Mouse (Mus musculus) gastrocnemius, postnatal 36 days (tissue): ENCODE results near the gene Gabrg3. TPM values are rescaled to one million over a fixed set of nuclear protein-coding genes. Genes with fewer than 3 reads are reported as not detected.

Experiments
- DNase-seq, 2 experiments: peaks; one replicate each; pipeline ENCODE4 v3.0.0; 2022
- intact Hi-C: fragments of 180-260 bp; cut with DNase I; formaldehyde crosslinking; loops from one replicate; pipeline ENCODE4 v1.15.1; 2025
- total RNA-seq, 2 experiments: library from RNA; stranded (reverse); gene quantifications; 2 replicates each; pipeline ENCODE4 v1.2.3; 2021

Gene Gabrg3
- total RNA-seq, 2 experiments from 2014 or later: not detected

- intact Hi-C loops: no loop called here
- no peak for DNase-seq
Observed at GRCm38 (mm10) chr7:57100065-57100464, 286.9 kb downstream of the Gabrg3 start.

GRCm38 (mm10) chr7:57082071-57082470 is 304.9 kb downstream of the Gabrg3 start:
- intact Hi-C loops: no loop called here
- DNase-seq: no peak

DNA sequence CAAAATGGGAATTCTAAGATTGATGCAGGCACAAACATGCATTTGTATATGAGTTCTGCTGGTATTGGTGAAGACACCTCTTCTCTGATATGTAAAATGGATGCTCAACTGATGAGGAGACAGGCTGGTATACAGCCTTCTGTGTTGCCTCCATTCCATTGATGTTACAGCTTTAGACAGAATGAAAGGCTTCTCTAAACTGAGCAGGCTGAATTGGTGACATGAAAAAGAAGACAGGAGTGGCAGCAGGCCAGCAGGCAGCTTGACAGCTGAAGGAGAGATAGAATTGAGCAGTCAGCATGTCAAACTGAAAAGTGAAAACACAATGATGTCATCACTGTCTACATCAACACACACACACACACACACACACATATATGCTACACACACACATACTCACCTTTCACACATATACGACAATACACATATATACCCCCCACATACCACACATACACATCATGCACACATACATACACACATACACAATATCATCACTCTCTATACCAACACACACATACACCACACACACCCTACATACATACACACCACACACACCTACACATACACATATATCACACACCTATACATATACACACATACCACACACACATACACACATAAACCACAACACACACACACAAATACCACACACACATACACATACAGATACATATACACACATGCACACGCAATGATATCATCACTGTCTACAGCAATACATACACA is 315.4 kb downstream of the Gabrg3 start:
- intact Hi-C loops: no loop called here
- no peak for DNase-seq

- no peak for DNase-seq
- intact Hi-C loops: no loop called here
Observed at GRCm38 (mm10) chr7:57065398-57065797, 321.6 kb downstream of the Gabrg3 start.

DNA sequence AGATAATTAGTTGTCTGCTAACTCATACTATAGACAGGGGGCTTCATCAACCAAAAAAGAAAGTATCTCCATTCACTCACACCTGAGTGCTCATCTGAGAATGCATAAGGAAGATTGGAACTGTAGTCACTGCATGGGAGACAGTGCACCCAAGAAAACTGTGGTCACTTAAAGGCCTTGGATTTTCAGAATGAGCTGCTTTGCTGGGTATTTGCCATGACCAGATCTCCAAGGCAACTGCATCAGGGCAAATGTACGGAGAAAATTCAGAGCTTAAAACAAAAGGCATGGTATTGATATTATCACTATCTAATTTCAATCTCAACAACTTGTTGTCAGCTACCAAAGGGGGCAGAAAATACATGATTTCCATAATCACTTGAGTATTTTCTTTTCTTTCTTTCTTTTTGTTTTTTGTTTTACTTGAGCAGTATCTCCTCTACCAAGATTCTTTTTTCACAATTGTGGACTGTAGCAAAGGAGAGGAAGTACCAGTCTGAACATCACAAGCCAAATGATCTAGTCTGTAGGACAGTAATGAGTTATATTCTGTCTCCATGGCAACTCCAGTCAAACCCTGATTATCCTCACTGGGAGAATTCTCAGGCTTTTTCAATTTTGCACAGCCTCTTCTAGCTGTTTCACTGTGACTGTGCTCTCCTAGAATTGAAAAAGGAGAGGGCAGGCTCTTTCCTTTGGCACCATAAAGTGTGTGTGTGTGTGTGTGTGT is 335.9 kb downstream of the Gabrg3 start:
- DNase-seq: no peak
- intact Hi-C loops: no loop called here

DNA sequence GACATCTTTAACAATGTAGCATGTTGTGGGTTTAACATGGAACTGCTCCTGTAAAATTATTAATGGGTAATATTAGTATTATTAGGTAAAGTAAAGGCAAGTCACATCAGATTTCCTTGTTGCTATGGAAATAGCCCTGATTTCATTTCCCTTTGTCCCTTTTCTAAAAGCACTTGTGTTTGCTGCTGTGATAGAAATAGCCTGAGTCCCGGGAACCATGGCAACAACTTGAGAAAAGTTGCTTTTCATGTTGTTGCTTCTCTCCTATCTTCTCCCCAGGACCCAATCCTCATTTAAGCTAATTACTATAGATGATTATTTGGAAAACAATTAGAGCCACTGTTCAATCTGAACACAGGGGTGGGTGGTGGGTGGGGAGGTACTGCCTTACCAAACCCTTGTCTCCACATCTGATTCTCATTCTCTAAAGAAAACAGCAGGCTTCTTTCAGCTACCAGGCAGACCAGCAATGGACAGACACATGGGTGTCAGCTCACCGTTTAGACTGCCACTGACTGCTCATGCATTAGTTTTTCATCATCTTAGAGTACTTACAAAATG is 349.0 kb downstream of the Gabrg3 start:
- intact Hi-C loops: no loop called here

GRCm38 (mm10) chr7:57000585-57001261 is 386.3 kb downstream of the Gabrg3 start:
- intact Hi-C loops: no loop called here
- no peak for DNase-seq

More for the DNA sequence above, 349.0 kb downstream of the Gabrg3 start:
- DNase-seq: no peak

- DNase-seq: no peak
- intact Hi-C loops: no loop called here
Observed at GRCm38 (mm10) chr7:56997713-56998624, 389.0 kb downstream of the Gabrg3 start.

DNA sequence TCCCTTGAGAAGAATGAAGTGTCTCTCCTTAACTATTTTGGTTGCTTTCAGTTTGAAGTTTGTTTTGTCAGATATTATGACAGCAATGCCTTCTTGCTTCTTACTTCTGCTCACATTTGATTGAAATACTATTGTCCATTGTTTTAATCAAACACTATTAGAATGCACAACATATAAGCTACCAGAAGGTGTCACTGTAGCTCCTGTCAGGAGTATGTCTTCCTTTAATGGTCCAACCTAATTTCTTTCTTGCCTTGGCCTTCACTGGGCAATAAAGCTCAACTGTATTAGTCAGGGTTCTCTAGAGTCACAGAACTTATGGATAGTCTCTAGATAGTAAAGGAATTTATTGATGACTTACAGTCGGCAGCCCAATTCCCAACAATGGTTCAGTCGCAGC is 440.6 kb downstream of the Gabrg3 start:
- no peak for DNase-seq
- intact Hi-C loops: no loop called here

DNA sequence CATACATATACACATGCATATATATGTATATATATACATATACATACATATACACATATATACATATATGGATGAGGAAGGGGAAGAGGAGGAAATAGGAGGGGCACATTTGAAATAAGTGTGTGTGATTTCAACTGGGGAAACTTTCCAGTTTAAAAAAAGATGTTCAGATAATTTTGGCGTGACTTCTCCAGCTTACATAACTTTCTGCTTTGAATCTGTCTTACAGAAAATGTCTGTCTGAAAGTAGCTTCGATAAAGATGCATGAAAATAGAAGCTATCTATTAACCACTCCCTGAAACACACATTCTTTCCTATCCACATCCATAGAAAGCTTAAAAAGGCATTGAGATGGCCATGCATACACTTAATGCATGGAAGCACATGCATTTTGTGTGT is 445.4 kb downstream of the Gabrg3 start:
- no peak for DNase-seq
- intact Hi-C loops: no loop called here

- no peak for DNase-seq
- intact Hi-C loops: no loop called here
Observed at GRCm38 (mm10) chr7:56938020-56938419, 449.0 kb downstream of the Gabrg3 start.

- DNase-seq: no peak
- intact Hi-C loops: no loop called here
Observed at GRCm38 (mm10) chr7:56919499-56919898, 467.5 kb downstream of the Gabrg3 start.

GRCm38 (mm10) chr7:56914862-56915261 is 472.1 kb downstream of the Gabrg3 start:
- intact Hi-C loops: no loop called here

DNA sequence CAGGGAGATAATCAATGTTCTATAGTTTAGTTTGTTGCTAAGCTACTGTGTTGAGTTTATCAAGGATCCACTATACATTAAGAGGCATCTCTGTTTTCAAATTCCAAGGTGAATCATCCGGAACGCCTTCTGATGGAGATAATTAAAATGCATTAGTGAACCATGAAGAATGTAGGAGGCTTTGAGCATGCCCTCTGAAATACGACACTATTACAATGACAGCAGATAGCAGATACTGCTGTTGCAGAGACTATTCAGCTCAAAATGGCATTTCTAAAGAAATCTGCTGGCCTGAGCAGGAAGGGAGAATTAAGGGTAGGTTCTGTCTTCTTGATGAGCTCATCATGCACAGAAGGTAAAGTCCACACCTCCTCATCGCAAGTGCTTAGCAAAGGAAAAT is 487.2 kb downstream of the Gabrg3 start:
- DNase-seq: no peak
- intact Hi-C loops: no loop called here

More at GRCm38 (mm10) chr7:56914862-56915261, 472.1 kb downstream of the Gabrg3 start:
- no peak for DNase-seq

DNA sequence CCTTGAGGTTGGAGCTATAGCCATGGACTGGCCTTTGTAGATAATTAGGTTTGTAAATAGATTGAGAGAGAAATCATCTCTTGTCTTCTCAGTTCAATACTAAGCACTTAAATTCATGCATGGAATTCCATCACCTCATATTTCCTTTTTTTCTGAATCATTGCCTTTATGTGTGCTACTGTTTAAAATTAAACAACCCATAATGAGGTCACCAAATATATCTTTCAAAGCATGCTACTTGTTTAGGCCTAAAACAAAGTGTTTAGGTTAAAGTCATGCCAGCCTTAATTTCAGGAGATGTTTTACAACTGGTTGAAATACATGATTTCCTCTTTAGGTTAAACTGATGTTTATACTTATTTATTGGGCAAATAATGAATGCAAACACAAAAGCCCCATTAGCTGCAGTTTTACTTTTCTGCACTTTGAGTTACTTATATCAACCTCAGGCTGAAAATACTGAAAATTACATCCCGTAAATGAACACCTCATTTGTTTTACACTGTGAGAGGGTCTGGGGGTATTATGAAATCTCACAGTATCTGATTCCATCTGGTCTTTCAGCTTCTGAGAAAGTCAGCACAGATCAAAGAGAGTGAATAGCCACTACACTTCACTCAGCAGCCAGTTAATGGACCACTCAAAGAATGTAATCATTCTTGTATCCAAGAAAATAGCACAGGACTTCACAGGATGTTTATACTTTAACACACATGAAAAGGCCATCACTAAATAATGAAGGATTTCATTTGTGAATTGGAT is 519.5 kb downstream of the Gabrg3 start:
- intact Hi-C loops: no loop called here
- DNase-seq: no peak

DNA sequence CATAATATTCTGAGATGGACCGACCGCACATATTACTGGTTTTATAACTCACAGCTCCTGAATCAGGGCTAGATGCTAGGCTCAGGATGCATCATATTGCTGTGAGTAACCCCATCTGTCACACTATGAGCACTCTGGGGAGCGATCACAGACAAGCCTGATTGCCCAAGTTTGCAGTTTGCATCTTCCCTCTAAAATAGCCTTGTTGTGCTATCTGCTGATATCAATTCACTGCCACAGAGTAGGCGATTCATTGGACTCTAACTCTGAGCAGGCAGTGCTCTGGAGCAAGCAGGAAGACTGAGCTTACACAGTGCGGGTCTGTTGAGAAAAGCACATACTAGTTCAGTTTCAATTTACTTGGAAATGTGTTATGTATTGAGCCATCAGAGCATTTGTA is 543.4 kb downstream of the Gabrg3 start:
- intact Hi-C loops: no loop called here
- DNase-seq: no peak

GRCm38 (mm10) chr7:56825446-56825845 is 561.5 kb downstream of the Gabrg3 start:
- intact Hi-C loops: no loop called here
- no peak for DNase-seq

GRCm38 (mm10) chr7:56801841-56802240 is 585.1 kb downstream of the Gabrg3 start:
- intact Hi-C loops: no loop called here
- no peak for DNase-seq

DNA sequence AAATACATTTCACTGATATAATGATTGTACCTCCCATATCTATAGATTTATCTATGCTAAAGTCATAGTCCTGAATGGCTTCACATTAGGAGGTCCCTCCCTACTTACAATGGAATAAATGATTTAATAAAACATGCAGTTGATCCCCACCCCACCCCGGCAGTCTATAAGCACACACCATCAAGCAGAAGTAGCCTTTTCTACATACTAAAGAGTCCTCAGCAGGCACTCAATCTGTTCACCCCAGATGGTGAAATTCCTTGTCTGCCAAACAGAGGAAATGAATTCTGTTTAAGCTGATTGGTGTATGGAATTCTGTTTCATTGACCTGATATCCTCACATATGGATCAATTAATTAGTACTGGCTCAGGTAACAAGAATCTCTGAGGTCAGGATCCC is 607.9 kb downstream of the Gabrg3 start:
- DNase-seq: no peak
- intact Hi-C loops: no loop called here
